Mouse (Mus musculus) kidney, postnatal 36 days (tissue): ENCODE results near the gene Ptch1.
A peak's percentile ranks its signal among the peaks of the same experiment; 100 is the strongest.

Experiments used
- DNase-seq, 2 experiments: peaks; one replicate each; pipeline ENCODE4 v3.0.0; 2021 to 2022; ENCODE audit warnings: mixed read lengths in 2 of 2

Ptch1 gene

DNA sequence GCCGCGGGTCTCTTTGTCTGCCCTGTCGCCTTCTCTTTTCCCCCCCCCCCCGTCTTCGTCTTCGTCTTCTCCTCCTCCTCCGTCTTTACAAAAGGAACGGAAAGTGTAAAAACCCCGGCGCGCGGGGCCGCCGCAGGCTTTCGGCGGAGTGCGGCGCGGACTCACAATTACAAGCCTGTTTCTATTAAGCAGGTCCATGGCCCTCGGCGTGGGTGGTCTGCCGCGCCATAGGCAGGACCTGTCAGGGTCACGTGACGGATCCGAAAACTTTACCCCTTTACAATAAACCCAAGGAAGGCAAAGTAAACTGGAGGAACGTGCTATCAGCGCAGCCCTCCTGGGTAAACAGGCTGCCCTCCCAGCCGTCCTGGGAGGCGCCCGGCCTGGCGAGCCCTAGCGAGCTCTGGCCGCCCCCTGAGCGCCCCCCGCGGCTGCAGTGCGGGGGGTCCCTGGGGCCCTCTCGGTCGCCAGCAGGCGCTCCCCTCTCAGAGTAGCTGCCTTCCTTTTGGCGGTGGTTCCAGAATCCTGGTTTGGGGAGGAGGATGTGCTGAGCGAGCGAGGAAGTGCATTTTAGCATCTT is at the start of gene Ptch1:
Ptch1 (minus strand) TSS at position 343 of the 580 bp plus-strand sequence.
- peak in 1 of 2 experiments; percentile 41 for DNase-seq

DNA sequence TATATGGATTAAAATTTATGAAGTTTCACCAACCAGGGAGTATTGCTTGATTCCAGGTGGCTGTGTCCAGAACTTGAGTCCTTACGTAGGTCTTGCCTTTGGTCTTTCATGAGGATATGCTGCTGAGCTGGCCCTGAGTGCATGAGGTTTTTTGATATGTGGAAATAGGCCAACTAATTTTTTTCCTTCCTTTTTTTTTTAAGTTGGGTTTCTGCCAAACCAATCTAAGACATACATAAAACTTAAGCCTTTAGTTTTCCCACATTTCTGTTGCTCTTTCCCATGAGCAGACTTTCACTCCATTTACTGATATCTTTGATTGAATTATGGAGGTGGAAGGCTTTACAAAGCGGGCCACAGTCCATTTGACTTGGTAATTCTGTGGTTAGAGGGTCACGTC is 47.9 kb upstream of the Ptch1 start:
- DNase-seq = no peak

DNA sequence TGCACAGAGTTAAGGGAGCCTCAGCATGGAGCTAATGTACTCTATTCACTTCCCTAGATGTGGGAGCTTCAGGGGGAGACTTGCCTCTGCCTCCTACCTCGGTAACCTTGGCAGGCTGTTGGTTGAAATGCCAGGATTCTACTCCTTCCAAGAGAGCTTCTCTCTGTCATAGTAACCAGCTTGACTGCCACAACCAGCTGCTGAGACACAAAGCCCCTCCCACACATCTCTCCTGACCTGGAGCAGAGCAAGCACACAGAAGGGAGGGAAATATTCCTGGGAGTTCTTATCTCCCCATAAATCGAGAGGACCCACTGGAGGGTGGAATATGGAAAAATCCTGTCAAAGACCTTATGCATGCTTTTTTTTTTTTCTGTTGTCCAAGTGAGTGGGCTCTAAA is 39.8 kb upstream of the Ptch1 start:
- no peak for DNase-seq

DNA sequence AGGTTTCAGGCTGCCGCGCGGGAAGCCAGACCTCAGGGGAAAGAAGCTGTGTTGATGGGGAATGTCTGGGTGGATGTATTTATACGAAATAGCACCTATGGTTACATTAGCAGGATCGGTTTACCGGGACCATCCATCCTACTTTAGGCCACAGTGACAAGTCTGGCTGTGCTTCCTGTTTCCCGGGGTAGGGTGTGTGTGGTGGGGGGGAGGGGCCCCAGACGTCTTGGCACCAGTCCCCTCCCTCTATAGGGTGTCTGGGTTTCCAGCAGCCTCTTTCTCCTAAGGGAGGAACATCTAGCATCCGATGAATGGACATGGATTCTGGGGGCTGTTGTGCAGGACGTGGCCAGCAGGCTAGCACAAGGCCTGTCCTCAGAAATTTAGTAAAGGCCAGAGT is 36.3 kb upstream of the Ptch1 start:
- no peak for DNase-seq

DNA sequence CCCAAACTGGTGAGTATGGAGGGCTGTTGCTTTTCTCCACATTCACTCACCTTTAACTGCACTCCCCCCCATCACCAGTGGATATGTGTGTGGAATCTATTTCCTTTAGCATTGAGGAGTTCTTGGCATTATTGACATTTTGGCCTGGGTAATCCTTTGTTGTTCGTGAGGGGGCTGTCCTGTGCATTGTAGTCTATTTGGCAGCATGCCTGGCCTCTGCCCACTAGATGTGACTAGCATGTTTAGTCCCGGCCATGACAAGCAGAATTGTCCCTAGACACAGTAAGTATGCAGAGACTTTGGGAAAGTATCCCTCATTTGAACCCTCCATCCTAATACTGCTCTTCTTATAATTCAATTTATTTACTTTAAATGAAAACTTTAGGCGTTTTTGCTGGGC is 24.2 kb upstream of the Ptch1 start:
- DNase-seq = no peak

DNA sequence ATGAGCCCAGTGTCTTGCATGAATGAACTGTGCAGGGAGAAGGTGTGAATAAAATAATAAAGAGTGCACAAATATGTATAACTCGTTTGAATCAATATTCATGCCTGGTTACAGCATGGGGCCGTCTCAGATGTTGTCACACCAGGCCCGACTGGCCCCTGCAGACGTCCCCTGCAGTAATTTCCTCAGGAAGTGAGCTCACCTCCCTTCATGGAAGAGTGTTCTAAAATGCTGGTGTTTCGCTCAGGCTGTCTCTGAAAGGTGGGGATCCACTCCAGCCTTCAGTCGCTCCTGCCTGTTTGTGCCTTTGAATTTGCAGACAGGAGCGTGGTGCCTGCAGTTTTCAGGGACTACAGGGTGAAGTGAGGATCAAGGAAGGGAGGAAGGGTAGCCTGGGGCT is 22.5 kb upstream of the Ptch1 start:
- no peak for DNase-seq

DNA sequence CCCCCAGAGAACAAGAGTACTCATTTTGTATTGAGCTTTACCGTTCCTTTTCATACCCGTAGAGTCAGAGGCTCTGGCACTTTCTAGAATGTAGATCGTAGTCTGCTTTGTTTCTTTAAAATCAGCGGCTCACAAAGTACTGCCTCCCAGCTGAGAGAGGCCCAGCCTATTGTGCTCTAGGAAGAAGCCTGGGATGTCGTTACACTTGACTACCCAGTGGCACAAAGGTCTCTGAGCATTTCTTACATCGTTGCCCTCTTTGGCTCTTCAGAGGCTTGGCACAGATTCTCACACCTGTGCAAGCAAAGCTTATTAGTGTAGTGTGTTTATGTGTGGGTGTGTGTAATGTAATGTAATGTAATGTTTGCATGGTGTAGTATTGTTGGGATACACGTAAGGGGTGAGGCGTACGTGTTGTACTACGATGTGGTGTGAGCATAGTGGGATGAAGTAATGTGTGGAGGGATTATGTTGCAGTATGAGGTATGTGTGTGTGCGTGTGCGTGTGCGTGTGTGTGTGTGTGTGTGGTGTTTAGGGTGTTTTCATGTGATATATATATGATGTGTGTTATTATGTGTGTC is 20.2 kb upstream of the Ptch1 start:
- DNase-seq = peak; percentile 62 to 76

DNA sequence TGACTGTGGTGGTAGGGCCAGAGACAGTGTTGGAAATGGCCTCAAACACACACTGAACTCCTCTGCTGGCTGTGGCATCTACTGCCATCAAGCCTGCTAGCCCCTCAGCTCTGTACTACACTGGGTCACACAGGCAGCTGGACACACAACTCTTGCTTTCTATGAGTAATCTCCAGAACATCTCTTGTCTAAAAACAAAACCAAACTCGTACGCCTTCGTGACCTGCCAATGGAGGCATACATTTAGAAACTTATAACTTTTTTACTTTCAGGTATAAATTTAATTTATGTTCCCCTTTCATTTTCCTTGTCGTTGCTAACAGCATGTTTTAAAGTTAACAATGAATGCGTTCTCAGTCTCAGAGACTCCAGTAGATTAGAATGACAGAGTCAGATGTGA is 19.4 kb upstream of the Ptch1 start:
- no peak for DNase-seq

DNA sequence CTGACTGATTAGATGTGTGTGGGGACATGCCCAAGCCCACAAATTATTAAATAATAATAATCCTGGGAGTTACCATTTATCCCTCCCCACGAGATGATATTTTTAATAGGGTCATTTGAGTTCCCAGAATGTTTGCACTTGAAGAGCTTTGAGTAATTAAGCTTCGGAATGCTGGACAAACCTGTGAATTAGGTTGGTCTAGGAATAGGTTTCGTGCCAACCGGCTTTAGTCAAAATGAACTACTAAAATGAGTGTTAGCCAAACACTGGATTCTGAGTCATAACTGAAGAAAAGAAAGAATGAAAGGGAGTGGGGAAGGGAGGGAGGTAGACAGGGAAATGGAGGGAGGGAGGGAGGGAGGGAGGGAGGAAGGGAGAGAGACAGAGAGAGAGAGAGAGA is 1.2 kb upstream of the Ptch1 start:
- no peak for DNase-seq

DNA sequence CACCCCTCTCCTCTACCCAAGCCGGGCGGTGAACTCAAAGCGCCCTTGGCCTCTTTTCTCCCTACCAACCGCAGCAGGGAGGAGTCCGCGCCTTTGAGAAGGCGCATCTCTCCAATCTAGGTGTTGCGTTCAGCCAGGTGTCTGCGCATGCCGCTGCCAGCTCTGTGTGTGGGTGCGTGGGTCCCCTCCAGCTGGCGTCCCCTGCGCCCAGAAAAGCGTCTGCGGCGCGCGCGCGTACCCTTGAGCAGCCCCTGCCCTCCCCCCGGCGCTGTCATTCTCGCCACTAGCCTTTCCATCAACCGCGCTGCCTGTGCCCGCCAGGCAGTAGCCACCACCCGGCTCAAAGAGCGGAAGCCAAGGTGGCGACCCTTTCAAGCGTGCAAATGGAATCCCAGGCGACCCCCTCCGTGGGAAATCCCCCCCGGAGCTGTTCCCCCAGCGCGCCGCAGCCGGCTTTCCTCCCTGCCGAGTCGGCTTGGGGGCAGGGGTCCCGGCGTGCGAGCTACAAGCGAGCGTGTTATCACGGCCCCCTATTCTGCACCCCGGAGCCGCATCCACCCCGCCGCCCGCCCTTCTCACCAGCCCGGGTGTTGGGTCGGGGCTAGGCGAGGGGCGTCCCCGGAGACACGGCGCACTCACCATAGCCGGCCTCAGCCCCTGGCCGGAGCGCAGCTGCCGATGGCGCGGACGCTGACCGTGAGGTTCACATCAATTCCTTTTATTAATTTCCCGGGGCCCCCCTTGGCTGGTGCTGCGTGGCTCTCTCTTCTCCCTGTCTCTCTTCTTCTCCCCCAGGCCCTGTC is 744 bp downstream of the Ptch1 start:
- DNase-seq = peak in 1 of 2 experiments; percentile 36

DNA sequence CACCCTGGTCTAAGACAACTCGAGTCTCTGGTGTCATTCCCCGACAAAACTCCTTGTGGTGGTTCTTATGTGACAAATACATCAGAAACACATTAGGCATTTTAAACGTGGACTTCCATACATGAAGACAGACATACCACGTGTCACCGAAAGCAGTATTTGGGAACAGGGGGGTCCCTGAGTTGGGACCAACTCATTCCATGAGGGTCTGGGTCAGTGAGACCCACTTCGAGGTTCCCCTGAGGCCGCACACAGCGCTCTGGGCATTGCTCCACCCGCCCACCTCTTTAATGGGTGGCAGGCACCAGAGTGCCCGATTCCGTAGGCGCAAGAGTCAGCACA is 1.3 kb downstream of the Ptch1 start:
- no peak for DNase-seq

DNA sequence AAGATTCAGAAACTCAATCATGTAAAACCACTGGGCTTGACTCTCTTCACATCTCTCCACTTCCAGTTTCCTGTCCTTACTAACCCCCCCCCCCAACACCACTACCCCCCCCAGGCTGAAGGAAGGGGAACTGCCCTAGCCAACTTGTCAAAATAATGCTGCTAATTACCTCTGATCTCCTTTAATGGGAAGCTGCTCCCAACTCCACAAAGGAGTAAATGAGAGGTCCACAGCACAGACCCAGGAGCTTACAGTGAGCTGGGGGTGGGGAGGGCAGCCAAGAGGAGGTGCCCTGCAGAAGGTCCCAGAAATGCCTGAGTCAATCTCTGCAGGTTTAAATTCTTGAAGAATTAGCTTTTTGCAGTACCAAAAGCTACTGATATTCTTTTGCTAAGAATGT is 2.9 kb downstream of the Ptch1 start:
- DNase-seq = no peak

DNA sequence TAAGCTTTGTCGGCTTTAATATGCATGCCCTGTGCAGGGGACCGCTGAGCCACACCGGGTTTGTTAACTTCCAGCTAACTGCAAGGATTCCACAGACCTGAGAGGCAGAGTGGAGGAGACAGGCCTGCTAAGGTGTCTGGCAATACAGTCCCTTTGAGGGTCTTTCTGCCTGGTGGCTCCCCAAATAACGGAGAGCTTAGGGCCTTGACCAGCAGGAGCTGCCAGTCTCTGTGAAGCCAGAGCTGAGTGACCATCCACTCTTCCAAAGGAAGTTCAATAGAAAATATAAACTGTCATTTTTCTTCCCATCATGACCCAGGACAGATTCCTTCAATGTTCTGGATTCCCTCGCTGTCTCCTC is 4.0 kb downstream of the Ptch1 start:
- no peak for DNase-seq

DNA sequence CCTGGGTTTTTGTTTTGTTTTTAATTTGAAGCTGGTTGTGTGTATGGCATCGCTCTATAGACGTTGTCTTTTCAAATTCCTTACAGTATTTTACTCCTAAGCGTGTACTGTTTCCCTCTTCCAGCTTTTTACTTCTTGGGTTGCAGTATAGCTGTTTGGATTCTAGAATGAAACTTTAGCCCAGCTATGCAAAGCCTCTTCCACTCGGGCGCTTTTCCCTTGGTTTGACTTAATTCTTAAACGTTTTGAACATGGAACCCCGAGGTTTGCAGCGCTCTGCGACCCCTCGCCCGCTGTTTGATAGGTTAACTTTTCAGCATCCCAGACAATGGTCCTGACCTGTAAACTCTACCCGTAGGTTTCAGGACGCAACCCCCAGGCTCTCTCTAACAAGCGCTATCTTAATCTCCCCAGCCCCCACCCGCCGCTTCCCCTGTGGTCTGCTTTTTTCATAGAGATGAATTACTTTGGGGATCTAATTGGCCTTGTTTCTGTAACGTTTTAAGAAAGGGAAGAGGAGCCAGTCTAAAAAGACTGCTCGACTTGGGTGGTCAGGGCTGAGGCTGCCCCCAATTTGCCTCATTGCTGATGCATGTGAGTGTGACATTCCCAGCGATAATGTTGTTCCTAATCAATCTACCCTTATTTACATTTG is 4.5 kb downstream of the Ptch1 start:
- no peak for DNase-seq

DNA sequence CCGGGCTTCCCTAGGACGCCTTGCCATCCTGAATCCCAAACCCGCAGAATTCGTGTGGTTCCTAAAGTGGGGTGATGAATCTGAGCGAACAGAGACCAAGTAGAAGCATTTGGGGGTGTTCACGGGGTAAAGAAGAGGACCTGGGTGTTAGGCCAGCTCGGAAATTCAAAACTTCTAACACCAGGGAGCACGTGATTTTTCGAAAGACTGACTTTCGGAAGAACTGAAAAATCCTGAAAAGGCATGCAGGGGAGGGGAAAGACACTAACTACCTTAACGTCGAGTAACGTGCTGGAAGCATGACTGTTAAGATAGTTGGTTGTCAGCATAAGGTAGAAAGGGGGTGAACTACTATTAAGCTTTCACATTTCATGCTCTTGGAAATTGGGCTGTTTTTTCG is 5.1 kb downstream of the Ptch1 start:
- no peak for DNase-seq

DNA sequence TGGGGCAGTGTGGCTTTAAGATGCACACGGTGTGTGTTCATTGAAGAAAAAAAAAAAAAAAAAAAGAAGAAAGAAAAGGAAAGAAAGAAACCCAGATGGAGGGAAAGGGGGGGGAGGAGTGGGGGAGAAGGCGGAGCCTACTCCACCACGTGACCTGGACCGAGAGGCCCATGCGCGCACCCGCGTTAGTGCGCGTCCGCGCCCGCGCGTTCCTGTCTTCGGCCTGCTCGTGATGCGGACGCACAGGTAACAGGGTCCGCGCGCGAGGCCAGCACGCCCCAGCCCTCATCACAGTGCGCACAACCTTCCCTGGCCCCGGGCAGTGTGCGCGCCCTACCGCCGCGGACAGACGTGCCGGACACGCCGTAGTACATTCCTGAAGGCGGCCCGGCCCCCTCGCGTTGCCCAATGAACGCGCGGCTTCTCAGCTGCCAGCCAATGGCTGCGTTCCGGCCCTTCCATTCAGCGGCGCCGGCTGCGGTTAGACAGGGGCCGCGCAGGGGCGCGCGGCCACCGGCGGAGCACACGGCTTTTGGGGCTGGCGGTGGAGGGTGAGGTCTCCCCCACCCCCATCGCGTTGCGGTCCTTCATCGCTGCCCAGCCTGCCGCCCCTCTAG is 5.6 kb downstream of the Ptch1 start:
- DNase-seq = peak; percentile 97 to 98

DNA sequence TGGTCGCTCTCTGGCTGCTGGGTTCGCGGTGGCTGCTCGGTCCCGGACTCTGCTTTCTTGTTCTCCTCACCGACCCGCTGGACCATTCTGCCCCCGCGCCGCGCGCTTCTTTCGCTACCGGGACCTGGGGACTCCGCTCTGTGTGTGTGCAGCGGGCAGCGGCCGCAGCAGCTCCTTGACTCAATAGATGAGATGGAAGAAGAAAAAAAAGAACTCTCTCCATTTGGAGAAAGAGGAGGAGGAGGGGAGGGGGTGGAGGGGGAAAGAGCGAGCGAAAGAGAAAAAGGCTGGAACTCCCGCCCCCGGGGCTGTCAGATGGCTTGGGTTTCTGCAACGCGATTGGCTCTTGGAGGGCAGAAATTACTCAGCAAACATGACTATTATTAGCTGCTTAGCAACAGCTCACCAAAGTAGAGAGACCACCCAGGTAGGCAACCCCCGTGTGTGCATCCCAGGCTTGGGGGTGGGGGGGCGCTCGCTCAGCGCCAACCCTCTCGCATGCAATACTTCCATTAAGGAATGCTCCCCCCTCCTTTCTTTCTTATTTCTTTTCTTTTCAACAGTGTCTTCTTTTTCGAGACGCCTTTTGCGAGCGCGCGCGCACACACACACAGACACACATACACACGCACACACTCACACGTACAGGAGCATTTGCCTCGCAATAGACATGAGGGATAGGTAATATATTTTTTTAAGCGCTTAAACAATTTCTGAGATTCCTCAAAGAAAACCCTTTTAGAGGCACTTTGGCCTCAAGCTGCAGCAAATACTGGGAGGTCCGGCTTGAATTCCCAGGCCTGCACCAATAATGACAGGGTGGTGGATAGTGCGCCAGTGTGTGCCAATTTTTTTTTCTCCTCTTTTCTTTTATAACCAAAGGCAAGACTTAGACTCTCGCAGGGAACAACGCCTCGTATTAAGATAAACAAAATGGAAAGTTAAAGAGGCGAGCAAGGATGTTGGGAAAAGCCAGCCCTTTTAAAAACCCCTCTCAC is 7.1 kb downstream of the Ptch1 start:
- peak; percentile 90 to 92 for DNase-seq

DNA sequence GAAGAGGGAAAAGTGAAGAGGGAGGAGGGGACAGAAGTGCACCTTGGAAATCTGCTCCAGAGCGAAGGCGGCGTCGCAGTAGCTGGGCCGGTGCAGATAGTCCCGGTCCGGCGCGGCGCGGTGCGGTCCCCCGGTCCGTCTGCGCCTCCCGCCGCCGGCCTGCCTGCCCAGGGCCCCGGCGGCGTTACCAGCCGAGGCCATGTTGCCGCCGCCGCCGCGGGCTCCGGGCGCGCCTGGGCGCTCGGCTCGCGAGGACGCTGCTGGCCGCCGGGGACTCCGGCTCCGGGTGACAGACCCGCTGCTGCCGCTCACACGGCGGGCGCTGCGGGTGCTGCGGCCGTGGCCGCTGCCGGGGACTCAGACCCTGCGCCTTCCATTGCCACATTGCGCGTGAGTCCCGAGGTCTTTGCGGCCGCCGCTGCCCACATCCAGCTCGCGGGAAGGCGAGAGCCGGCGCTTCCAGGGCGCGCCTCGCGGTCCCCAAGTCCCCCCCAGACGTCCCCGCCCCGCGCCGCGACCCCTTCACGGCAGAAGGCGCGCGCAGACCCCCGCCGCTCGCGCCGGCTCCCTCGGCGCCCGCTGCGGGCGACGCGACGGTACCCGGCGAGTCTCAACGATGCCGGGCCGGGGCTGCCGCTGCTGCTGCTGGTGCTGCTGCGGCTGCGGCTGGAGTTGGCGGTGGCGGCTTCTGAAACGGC is 7.9 kb downstream of the Ptch1 start:
- peak in 1 of 2 experiments; percentile 67 for DNase-seq

DNA sequence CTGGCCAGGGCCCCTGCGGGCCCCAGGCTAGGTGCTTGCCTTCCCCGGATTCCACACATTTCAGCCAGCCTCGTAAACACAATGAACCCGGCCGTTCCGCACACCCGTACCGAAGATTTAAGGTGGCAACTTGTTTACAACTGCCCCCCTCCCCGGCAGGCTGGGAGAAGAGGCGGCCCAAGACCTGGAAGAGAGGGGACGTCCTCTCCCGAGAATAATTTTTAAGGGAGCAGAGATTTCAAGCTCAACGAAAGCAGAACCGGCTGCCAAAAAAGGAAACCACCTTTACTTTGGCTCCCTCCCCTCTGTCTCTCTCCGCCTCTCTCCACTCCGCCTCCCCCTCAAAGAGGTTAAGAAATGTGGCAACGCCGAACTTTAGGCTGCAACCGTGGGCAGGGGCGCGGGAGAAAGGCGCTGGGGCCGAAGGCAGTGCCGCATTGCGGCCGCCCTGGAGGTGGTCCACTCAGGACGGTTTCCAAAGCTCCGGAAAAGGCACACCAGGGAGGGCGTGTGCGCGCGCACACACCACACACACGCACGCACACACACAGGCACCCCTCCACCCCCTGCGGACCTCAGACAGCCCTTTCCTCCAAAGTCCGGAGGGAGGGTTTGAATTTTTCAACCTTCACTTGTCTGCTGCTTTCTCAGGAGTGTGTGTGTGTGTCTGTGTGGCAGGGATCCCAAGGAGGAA is 8.6 kb downstream of the Ptch1 start:
- DNase-seq = peak; percentile 85 to 92

DNA sequence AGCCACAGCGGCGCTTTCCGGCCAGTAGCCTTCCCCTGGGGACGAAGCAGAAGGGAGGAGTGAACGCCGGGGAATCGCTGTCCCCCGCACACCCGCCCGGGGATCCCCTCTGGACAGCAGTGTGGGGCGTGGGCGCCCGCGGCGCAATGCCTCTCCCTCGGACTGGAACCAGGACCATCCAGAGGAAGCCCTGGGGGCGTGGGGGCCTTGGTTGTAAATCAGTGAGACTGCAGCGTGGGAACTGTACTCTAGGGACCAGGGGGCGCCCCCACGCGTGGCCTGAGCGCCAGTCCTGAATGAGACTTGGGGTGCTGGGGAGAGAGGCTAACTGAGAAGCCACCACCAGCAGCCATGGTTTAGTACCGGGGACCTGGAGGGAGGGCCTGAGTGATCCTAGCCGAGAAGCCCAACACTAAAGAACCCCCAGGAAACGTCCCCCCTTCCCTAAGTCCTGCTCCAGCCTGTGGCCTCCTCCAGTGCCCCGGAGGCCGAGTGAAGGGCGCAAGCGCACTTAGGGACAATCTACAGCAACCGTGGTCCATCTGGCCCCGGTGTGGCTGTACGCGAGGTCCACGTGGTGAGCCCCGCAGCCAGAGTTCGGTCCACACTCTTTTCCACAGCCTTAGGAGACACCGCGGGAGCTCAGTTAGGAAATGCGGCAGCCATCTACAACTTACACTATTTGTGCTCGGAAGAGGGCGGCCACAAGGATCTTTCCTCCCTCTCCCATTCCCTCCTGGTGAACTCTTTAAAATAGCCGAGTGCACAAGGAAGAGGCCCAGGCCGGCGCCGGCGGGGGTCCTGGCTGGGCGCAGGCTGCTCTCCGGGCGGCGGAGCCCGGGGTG is 9.4 kb downstream of the Ptch1 start:
- peak; percentile 34 to 69 for DNase-seq
